Mouse (Mus musculus): ENCODE data around the gene Clns1a.

Clns1a gene

GRCm38 (mm10) chr7:97766406-97767166, 70.2 kb downstream of the Clns1a start:
- DNase-seq = no peak

- DNase-seq = no peak
Observed at GRCm38 (mm10) chr7:97767841-97768240, 71.4 kb downstream of the Clns1a start.

DNA sequence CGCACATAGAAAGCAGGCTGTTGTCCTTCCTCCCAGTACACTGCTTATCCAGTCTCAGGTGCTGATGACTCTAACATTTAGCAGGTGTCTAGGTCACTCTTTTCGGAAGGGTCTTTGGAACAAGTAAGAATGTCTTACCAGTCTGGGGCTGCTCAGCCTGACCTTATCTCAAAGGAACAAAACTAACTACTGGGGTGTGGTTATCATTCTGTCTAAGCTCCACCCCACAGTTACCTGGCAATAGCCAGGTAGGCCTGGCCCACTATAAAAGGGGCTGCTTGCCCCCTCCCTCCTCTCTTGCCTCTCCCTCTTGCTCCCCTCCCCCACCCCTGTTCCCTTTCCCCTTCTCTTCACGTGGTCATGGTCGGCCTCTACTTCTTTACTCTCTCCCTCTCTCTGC, 72.6 kb downstream of the Clns1a start:
- no peak for DNase-seq
